Mouse (Mus musculus): ENCODE results near the gene Fuca1. TPM values are rescaled to one million over a fixed set of nuclear protein-coding genes. Genes with fewer than 3 reads are reported as not detected.

Gene Fuca1
- total and polyA plus RNA-seq, 3 experiments: 32.6 to 77.6 (median 66.5) TPM

GRCm38 (mm10) chr4:135926195-135926808 is 5.8 kb downstream of the Fuca1 start:
- DNase-seq (ENCODE audit: extremely low read depth): no peak
- peaks cover 48 to 81% of the 10 kb centered on the region in 2 experiments for H3K36me3 ChIP-seq (replicated peaks in 1 of 2; ENCODE audit: control insufficient read depth in 1 of 2, insufficient read depth in 1 of 2, low read length in 1 of 2)
- TF ChIP-seq PAX5 (IDR thresholded peaks at IDR 0.05; ENCODE audit: low read length) (no peak), POLR2A (IDR thresholded peaks at IDR 0.05; ENCODE audit: low read depth, low read length) (no peak), EP300 (IDR thresholded peaks at IDR 0.05; ENCODE audit: low read length) (no peak), JUND (conservative IDR thresholded peaks at IDR 0.05; ENCODE audit: low read depth, low read length) (no peak)
- H3K79me2 ChIP-seq (replicated peaks; ENCODE audit: control insufficient read depth, extremely low read depth, insufficient read depth, poor library complexity, severe bottlenecking): no peaks in the 10 kb centered on the region
- in situ Hi-C loops (cut with MboI; ENCODE audit: low pct_ligation_motif_present, low pct_unique_long_range_greater_than_20kb, low sequenced_read_pairs) (no loop called here), dilution Hi-C loops (cut with MboI; ENCODE audit: extremely low pct_ligation_motif_present, extremely low pct_unique_long_range_greater_than_20kb, low sequenced_read_pairs) (no loop called here)
- no peak overlapping the region for H3K4me3 ChIP-seq (replicated peaks in 1 of 3; ENCODE audit: low read depth in 2 of 3, low read length in 2 of 3, poor library complexity in 1 of 3)
- no peaks in the 10 kb centered on the region for H3K27me3 ChIP-seq (replicated peaks)
- H3K4me2 ChIP-seq (ENCODE audit: insufficient read depth, low read depth, poor library complexity, severe bottlenecking): no peak overlapping the region
- no peaks in the 10 kb centered on the region for H3K9me3 ChIP-seq (replicated peaks; ENCODE audit: low read length)
- no peak overlapping the region for H3K27ac ChIP-seq (ENCODE audit: insufficient read depth, low read depth)
- peaks cover 0 to 9% of the 10 kb centered on the region in 2 experiments; a peak in 1 of 4 replicates for H3K4me1 ChIP-seq (ENCODE audit: control insufficient read depth in 1 of 2, insufficient read depth in 2 of 2)
- no peak overlapping the region for H3K9ac ChIP-seq (ENCODE audit: insufficient read depth, low read depth)

- H3K36me3 ChIP-seq (replicated peaks in 1 of 2; ENCODE audit: control insufficient read depth in 1 of 2, insufficient read depth in 1 of 2, low read length in 1 of 2): peaks cover 51 to 87% of the 10 kb centered on the region in 2 experiments
- no peak for DNase-seq (ENCODE audit: extremely low read depth)
- H3K4me2 ChIP-seq (ENCODE audit: insufficient read depth, low read depth, poor library complexity, severe bottlenecking): no peak overlapping the region
- TF ChIP-seq ZNF384 (IDR thresholded peaks at IDR 0.05; ENCODE audit: low read depth, low read length) (no peak), POLR2AphosphoS2 (IDR thresholded peaks at IDR 0.05; ENCODE audit: low read depth, low read length) (no peak), MYC (IDR thresholded peaks at IDR 0.05; ENCODE audit: low read depth, low read length) (no peak), HCFC1 (IDR thresholded peaks at IDR 0.05; ENCODE audit: low read depth, low read length) (no peak), USF1 (IDR thresholded peaks at IDR 0.05; ENCODE audit: low read depth, low read length) (no peak), POLR2A (IDR thresholded peaks at IDR 0.05; ENCODE audit: low read depth, low read length) (no peak), TBP (conservative IDR thresholded peaks at IDR 0.05; ENCODE audit: low read depth, low read length) (no peak), NELFE (IDR thresholded peaks at IDR 0.05; ENCODE audit: low read depth, low read length) (no peak), MAFK (IDR thresholded peaks at IDR 0.05; ENCODE audit: insufficient replicate concordance, low read length) (no peak), ZKSCAN1 (IDR thresholded peaks at IDR 0.05; ENCODE audit: borderline replicate concordance, low read depth, low read length) (no peak), CTCF (conservative IDR thresholded peaks at IDR 0.05 in 1 of 2, IDR thresholded peaks at IDR 0.05 in 1 of 2; ENCODE audit: low read depth in 2 of 2, low read length in 2 of 2) (no peak), MAX (IDR thresholded peaks at IDR 0.05; ENCODE audit: low read length) (no peak), E2F4 (IDR thresholded peaks at IDR 0.05; ENCODE audit: insufficient replicate concordance, low read depth, low read length) (no peak), JUN (IDR thresholded peaks at IDR 0.05; ENCODE audit: insufficient read depth, low read depth, low read length) (no peak), SMC3 (IDR thresholded peaks at IDR 0.05; ENCODE audit: low read depth, low read length) (no peak)
- no peaks in the 10 kb centered on the region for H3K27me3 ChIP-seq (replicated peaks)
- H3K4me3 ChIP-seq (replicated peaks in 1 of 3; ENCODE audit: low read depth in 2 of 3, low read length in 2 of 3, poor library complexity in 1 of 3): no peak overlapping the region
- H3K9me3 ChIP-seq (replicated peaks; ENCODE audit: low read length): no peaks in the 10 kb centered on the region
- H3K79me2 ChIP-seq (replicated peaks; ENCODE audit: control insufficient read depth, extremely low read depth, insufficient read depth, poor library complexity, severe bottlenecking): no peaks in the 10 kb centered on the region
- in situ Hi-C loops (cut with MboI; ENCODE audit: low pct_ligation_motif_present, low pct_unique_long_range_greater_than_20kb, low sequenced_read_pairs): no loop called here
- no peak overlapping the region for H3K9ac ChIP-seq (ENCODE audit: insufficient read depth, low read depth)
- H3K27ac ChIP-seq (ENCODE audit: insufficient read depth, low read depth): no peak overlapping the region
- dilution Hi-C loops (cut with MboI; ENCODE audit: extremely low pct_ligation_motif_present, extremely low pct_unique_long_range_greater_than_20kb, low sequenced_read_pairs): no loop called here
- H3K4me1 ChIP-seq (ENCODE audit: control insufficient read depth in 1 of 2, insufficient read depth in 2 of 2): peaks cover 0 to 7% of the 10 kb centered on the region in 2 experiments; a peak in 1 of 4 replicates
Observed at GRCm38 (mm10) chr4:135926861-135927260, 6.3 kb downstream of the Fuca1 start.

Measured in CH12.LX (cell line).